Mouse (Mus musculus) embryo, embryonic 10.5 days (tissue): Measurements from ENCODE around the gene Trpv2.
"Not testable (repeated sequence)": the region's sequence is repeated elsewhere in the genome, so short reads cannot be mapped to it uniquely, and the experiment has no call there.

Experiments used
- DNase-seq: peaks from one replicate; pipeline ENCODE4 v3.0.0-alpha.2; 2015; ENCODE audit warnings: low spot score

Trpv2 gene

DNA sequence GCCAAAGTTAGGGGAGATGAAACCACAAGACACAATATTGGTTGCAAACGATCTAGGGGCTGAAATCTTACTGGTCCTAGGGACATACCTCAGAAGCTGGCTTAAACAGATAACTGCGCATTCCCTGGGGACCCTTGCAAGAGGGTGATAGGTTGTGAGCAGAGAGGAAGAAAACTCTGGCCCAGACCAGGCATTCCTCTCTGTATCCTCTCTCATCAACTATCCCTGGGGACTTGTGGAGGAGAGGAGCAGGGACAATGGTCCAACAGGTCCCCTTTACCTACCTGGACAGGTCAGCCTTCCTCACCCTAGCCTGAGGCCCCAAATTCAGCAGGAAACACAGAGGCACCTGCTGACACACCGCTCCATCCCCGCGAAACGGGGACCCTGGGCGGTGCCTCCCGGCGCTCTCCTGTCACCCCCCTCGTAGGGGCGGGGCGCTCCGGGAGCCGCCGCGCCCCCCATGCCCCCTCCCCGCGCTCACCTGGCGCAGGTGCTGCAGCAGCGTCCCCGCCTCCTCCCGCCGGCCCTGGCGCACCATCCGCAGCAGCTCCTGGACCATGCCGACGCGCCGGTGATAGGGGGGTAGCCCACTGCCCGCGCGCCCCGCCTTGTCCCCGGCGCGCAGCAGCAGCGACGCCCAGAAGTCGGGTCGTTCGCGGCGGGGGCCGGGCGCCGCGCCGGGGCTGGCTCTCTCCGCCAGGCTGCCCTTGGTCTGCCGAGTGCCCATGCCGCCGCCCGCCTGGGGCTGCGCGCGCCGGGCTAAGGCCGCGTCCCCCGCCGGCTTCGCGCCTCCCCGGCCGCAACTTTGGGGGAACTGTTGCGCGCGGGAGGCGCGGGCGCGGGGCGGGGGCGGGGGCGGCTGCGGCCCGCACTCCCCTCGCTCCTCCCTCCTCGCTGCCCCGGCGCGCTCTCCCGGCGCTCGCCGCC lies 73.6 kb downstream of the Trpv2 start, which contains the start of gene Lrrc75a:
TSS of gene Lrrc75a (minus strand) at position 863 of the 930 bp plus-strand sequence.
- peak; percentile 49 for DNase-seq

GRCm38 (mm10) chr11:62648591-62649391 lies 74.5 kb downstream of the Trpv2 start, which contains the start of gene Mmgt2:
TSS of gene Mmgt2 (plus strand) at chr11:62648664.
- DNase-seq = peak; percentile 97

DNA sequence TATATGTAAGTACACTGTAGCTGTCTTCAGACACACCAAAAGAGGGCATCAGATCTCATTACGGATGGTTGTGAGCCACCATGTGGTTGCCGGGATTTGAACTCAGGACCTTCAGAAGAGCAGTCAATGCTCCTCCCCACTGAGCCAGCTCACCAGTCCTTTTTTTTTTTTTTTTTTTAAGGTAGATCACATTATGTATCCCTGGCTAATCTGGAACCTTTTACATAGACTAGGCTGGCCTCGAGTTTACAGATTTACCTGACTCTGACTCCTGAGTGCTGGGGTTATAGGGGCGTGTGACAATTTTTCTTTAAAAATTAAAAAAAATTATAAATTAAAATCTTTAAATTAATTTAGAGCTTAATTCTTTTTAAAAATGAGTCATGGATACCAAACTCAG lies 75.5 kb downstream of the Trpv2 start:
- not testable (repeated sequence) for DNase-seq
